Mouse (Mus musculus) adrenal gland (tissue): ENCODE results near the gene Ccl21a.
"Not testable (repeated sequence)": the region's sequence is repeated elsewhere in the genome, so short reads cannot be mapped to it uniquely, and the experiment has no call there.

Experiments
- intact Hi-C: fragments of 180-260 bp; cut with DNase I; formaldehyde crosslinking; loops from one replicate; pipeline ENCODE4 v1.15.1; 2025
- long read RNA-seq, 2 experiments: library from polyadenylated mRNA; unstranded; transcript quantifications; one replicate each; pipeline ENCODE4 v2.0.0; 2020; ENCODE audit warnings: borderline replicate concordance in 1 of 2; ENCODE audit not compliant: insufficient replicate concordance in 1 of 2

The Ccl21a gene
- long read RNA-seq, experiment 1, partial matches to known transcripts: 0 of 1 reads
- long read RNA-seq, experiment 1, other reads (novel, unspliced or antisense): 1 of 1 reads
- long read RNA-seq, experiment 2, partial matches to known transcripts: 0 of 4 reads
- long read RNA-seq, experiment 2, other reads (novel, unspliced or antisense): 0 of 4 reads

- intact Hi-C loops: not testable (repeated sequence)
Measured at GRCm38 (mm10) chr4:42773893-42774292, at the start of gene Ccl21a. Gene Ccl21a (minus strand): TSS chr4:42773993.

- intact Hi-C loops: not testable (repeated sequence)
Measured at GRCm38 (mm10) chr4:42756477-42756876, 17.3 kb downstream of the Ccl21a start, which contains the start of gene Ccl19. Gene Ccl19 (minus strand): TSS chr4:42756577.

GRCm38 (mm10) chr4:42735245-42735644 is 38.5 kb downstream of the Ccl21a start, which contains the start of gene 4930578G10Rik:
Gene 4930578G10Rik (plus strand): TSS chr4:42735545.
- intact Hi-C loops: not testable (repeated sequence)
